In genomic region chr15:88819906-88820303, GRCm38 (mm10) we compare ENCODE assay signal across 7 mouse cellular contexts. TPM values are rescaled to one million over a fixed set of nuclear protein-coding genes. Genes with fewer than 3 reads are reported as not detected.
DNase-seq lines count a peak whose midpoint lies in the region; ATAC-seq and TF ChIP-seq lines count a peak whose summit lies in the region.

No protein-coding gene starts in this region.

- TF ChIP-seq POLR2A in small intestine, adult 2 months (IDR thresholded peaks at IDR 0.05; ENCODE audit: low read depth, low read length) = no peak

- DNase-seq in neural tube, embryonic 11.5 days (ENCODE audit: low spot score) = no peak
- no peak for DNase-seq in neural tube, embryonic 10.5 days (ENCODE audit: extremely low spot score, low spot score)
- peak; percentile 45 for DNase-seq in limb, embryonic 10.5 days (ENCODE audit: low spot score)
- no peak for DNase-seq in adrenal gland, adult 2 months

- H3K27ac ChIP-seq in neural tube, embryonic 11.5 days (ENCODE audit: low read depth, low read length) = 0 out of 2 replicates have a peak overlapping the region, but pooled peaks have one; percentile 34
- H3K27ac ChIP-seq in embryonic facial prominence, embryonic 15.5 days (replicated peaks) = no peak overlapping the region
- H3K27ac ChIP-seq in limb, embryonic 10.5 days = peak overlapping the region; percentile 85
- H3K27ac ChIP-seq in small intestine, adult 2 months (ENCODE audit: insufficient read depth, low read depth, low read length) = no peak overlapping the region

- no peaks in the 10 kb centered on the region for H3K27me3 ChIP-seq in neural tube, embryonic 11.5 days (ENCODE audit: control insufficient read depth, insufficient read depth, low read length)
- H3K27me3 ChIP-seq in embryonic facial prominence, embryonic 15.5 days = no peaks in the 10 kb centered on the region
- no peaks in the 10 kb centered on the region for H3K27me3 ChIP-seq in limb, embryonic 10.5 days (ENCODE audit: low read depth, poor library complexity, severe bottlenecking)
- H3K27me3 ChIP-seq in small intestine, adult 2 months (ENCODE audit: control insufficient read depth, insufficient read depth, low read length) = no peaks in the 10 kb centered on the region

- 0 out of 2 replicates have a peak, but pooled peaks have one; percentile 1 for ATAC-seq in neural tube, embryonic 11.5 days (ENCODE audit: insufficient read depth, low FRiP score, low TSS enrichment)
- no peak for ATAC-seq in embryonic facial prominence, embryonic 15.5 days (ENCODE audit: insufficient number of reproducible peaks, low FRiP score, low TSS enrichment, low read depth)
- ATAC-seq in inflammation-experienced regulatory T-cells, adult 6 months = no peak

- H3K4me3 ChIP-seq in neural tube, embryonic 11.5 days (ENCODE audit: low read depth, low read length) = peak overlapping the region; percentile 84
- H3K4me3 ChIP-seq in embryonic facial prominence, embryonic 15.5 days (replicated peaks) = peak overlapping the region; percentile 67
- peak overlapping the region; percentile 73 for H3K4me3 ChIP-seq in limb, embryonic 10.5 days
- peak overlapping the region; percentile 82 for H3K4me3 ChIP-seq in small intestine, adult 2 months (ENCODE audit: low read depth, low read length)

- H3K9me3 ChIP-seq in neural tube, embryonic 11.5 days (ENCODE audit: control insufficient read depth, low read length) = no peaks in the 10 kb centered on the region
- H3K9me3 ChIP-seq in embryonic facial prominence, embryonic 15.5 days (replicated peaks) = no peaks in the 10 kb centered on the region
- no peaks in the 10 kb centered on the region for H3K9me3 ChIP-seq in limb, embryonic 10.5 days (replicated peaks)

- peak overlapping the region; percentile 60 for H3K4me2 ChIP-seq in neural tube, embryonic 11.5 days (ENCODE audit: low read depth)
- H3K4me2 ChIP-seq in embryonic facial prominence, embryonic 15.5 days (replicated peaks) = peak overlapping the region; percentile 77

- peak overlapping the region; percentile 84 for H3K9ac ChIP-seq in neural tube, embryonic 11.5 days (ENCODE audit: low read length)
- peak overlapping the region; percentile 78 for H3K9ac ChIP-seq in embryonic facial prominence, embryonic 15.5 days

- no peak for TF ChIP-seq CTCF in small intestine, adult 2 months (IDR thresholded peaks at IDR 0.05; ENCODE audit: extremely low read depth, insufficient read length, insufficient replicate concordance, low read depth, low read length)

- H3K4me1 ChIP-seq in neural tube, embryonic 11.5 days (ENCODE audit: control insufficient read depth, insufficient read depth, low read length) = peaks cover 14% of the 10 kb centered on the region
- H3K4me1 ChIP-seq in embryonic facial prominence, embryonic 15.5 days = peaks cover 16% of the 10 kb centered on the region
- H3K4me1 ChIP-seq in limb, embryonic 10.5 days = peaks cover 21% of the 10 kb centered on the region
- H3K4me1 ChIP-seq in small intestine, adult 2 months (ENCODE audit: control insufficient read depth, insufficient read depth, insufficient read length, low read length) = peaks cover 25% of the 10 kb centered on the region; the same call in 1 of the 2 replicates

- peaks cover 12% of the 10 kb centered on the region for H3K36me3 ChIP-seq in neural tube, embryonic 11.5 days (ENCODE audit: control insufficient read depth, insufficient read depth, low read length)
- H3K36me3 ChIP-seq in embryonic facial prominence, embryonic 15.5 days = peaks cover 50% of the 10 kb centered on the region
- peaks cover 61% of the 10 kb centered on the region for H3K36me3 ChIP-seq in limb, embryonic 10.5 days
- peaks cover 35% of the 10 kb centered on the region for H3K36me3 ChIP-seq in small intestine, adult 2 months (ENCODE audit: control insufficient read depth, insufficient read depth, low read length)

- 1% methylated on average over 23 of the region's 23 CpGs for WGBS in neural tube, embryonic 11.5 days
- WGBS in embryonic facial prominence, embryonic 15.5 days = under 1% methylated on average over 23 of the region's 23 CpGs
- 2% methylated on average over 23 of the region's 23 CpGs for WGBS in limb, embryonic 10.5 days
- under 1% methylated on average over 23 of the region's 23 CpGs for WGBS in small intestine, adult 2 months

RNA-seq across cellular contexts. Expression of gene Creld2, which starts 0.5 kb away (rescaled TPM):
- 83.2 and 96.4 TPM in 2 replicates for polyA plus RNA-seq in neural tube, embryonic 11.5 days (2014; fragmentation: Nextera tagmentation; extraction: Ambion mirVana)
- polyA plus RNA-seq in embryonic facial prominence, embryonic 15.5 days (2015; fragmentation: Nextera tagmentation; extraction: Ambion mirVana) = 86.5 and 87.7 TPM in 2 replicates
- 98.5 and 99.0 TPM in 2 replicates for polyA plus RNA-seq in limb, embryonic 10.5 days (2016; fragmentation: Nextera tagmentation; extraction: Ambion mirVana)
- 55.7 and 59.1 TPM in 2 replicates for polyA plus RNA-seq in small intestine, adult 2 months (2012; rRNA removed)
- 10 to 100 TPM; 22.9 to 40.9 (median 28.4) TPM for polyA plus RNA-seq in inflammation-experienced regulatory T-cells, adult 6 months (2017; shearing (Covaris generic))
- total RNA-seq in adrenal gland, adult 2 months (2021) = 10 to 100 TPM; 44.8 to 45.6 TPM
- polyA plus RNA-seq in adrenal gland, adult 2 months (2012; rRNA removed) = 25.5 and 25.7 TPM in 2 replicates

RNA-seq across cellular contexts. Expression of gene Alg12, which starts 0.8 kb away (rescaled TPM):
- 10.2 and 13.3 TPM in 2 replicates for polyA plus RNA-seq in neural tube, embryonic 11.5 days (2014; fragmentation: Nextera tagmentation; extraction: Ambion mirVana)
- 10.7 and 14.2 TPM in 2 replicates for polyA plus RNA-seq in embryonic facial prominence, embryonic 15.5 days (2015; fragmentation: Nextera tagmentation; extraction: Ambion mirVana)
- polyA plus RNA-seq in limb, embryonic 10.5 days (2016; fragmentation: Nextera tagmentation; extraction: Ambion mirVana) = 10.8 and 12.3 TPM in 2 replicates
- polyA plus RNA-seq in small intestine, adult 2 months (2012; rRNA removed) = 14.5 and 16.4 TPM in 2 replicates
- polyA plus RNA-seq in inflammation-experienced regulatory T-cells, adult 6 months (2017; shearing (Covaris generic)) = 10 to 100 TPM; 12.8 to 22.4 (median 15.8) TPM
- total RNA-seq in adrenal gland, adult 2 months (2021) = 10 to 100 TPM; 15.2 to 19.2 TPM
- 20.4 and 21.2 TPM in 2 replicates for polyA plus RNA-seq in adrenal gland, adult 2 months (2012; rRNA removed)

RNA-seq across cellular contexts. Expression of gene Pim3, which starts 42.1 kb away (rescaled TPM):
- 38.7 and 42.3 TPM in 2 replicates for polyA plus RNA-seq in neural tube, embryonic 11.5 days (2014; fragmentation: Nextera tagmentation; extraction: Ambion mirVana)
- 63.0 and 64.8 TPM in 2 replicates for polyA plus RNA-seq in embryonic facial prominence, embryonic 15.5 days (2015; fragmentation: Nextera tagmentation; extraction: Ambion mirVana)
- polyA plus RNA-seq in limb, embryonic 10.5 days (2016; fragmentation: Nextera tagmentation; extraction: Ambion mirVana) = 46.6 and 48.2 TPM in 2 replicates
- 38.3 and 60.3 TPM in 2 replicates for polyA plus RNA-seq in small intestine, adult 2 months (2012; rRNA removed)
- polyA plus RNA-seq in inflammation-experienced regulatory T-cells, adult 6 months (2017; shearing (Covaris generic)) = 1 to 10 TPM; 3.0 to 4.1 (median 4.0) TPM
- total RNA-seq in adrenal gland, adult 2 months (2021) = 100 to 1,000 TPM in 1 of 2 experiments, 10 to 100 TPM in 1; 71.7 to 105 TPM
- 156 and 157 TPM in 2 replicates for polyA plus RNA-seq in adrenal gland, adult 2 months (2012; rRNA removed)

Comparison
In these comparisons a context has a peak if more than half of its experiments do, and no peak if none do; other contexts are left out.
1. H3K27ac ChIP-seq: peak in neural tube, embryonic 11.5 days (single experiment) and limb, embryonic 10.5 days (single experiment); none in embryonic facial prominence, embryonic 15.5 days (single experiment) and small intestine, adult 2 months (single experiment).
2. Peak in every context shown above with its lines, with median percentiles within 50 percentile points of each other: H3K4me3 ChIP-seq.